Mouse (Mus musculus): ENCODE measurements around the gene Gm49450.

Gene Gm49450

DNA sequence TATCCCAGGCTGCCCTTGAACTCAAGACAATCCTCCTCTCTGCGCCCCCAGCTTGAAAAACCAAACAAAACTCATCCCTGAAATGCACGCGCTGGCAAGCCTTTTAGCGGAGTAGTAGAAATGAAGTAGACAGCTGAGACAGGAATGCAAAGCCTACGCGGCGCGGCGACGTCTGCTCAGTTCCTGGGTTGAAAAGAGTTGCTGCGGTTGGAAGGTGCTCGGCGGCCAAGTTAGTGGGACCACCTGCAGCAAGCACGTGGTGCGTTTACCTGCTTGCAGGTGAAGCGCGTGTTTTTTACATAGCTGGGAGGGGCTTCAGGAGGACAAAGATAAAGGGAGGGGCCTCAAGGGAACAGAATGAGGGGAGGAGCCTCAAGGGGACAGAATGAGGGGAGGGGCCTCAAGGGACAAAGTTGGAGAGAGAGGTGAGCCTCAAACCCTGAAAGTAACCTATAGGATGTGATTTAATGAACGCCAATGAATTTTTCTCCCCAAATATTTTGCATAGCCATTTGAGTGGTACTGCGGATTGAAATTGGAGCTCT is 62.1 kb downstream of the Gm49450 start:
- no peak for DNase-seq (ENCODE audit: low spot score)

DNA sequence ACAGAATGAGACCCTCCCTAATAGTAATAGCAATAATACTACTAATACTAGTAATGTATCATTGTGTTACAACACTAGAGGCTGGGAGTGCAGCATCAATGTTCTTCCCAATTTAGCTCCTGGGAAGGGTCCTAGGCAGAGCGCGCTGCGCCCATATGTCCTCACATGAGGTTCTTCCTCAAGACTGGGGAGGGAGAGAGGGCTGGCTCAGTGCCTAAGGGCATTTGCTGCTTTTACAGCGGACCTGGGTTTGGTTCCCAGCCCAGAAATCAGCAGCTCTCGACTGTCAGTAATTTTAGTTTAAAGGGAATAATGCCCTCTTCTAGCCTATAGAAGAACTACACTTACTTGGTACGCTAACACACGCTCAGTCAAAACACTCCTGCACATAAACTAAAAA is 65.8 kb downstream of the Gm49450 start:
- no peak for DNase-seq (ENCODE audit: low spot score)

DNA sequence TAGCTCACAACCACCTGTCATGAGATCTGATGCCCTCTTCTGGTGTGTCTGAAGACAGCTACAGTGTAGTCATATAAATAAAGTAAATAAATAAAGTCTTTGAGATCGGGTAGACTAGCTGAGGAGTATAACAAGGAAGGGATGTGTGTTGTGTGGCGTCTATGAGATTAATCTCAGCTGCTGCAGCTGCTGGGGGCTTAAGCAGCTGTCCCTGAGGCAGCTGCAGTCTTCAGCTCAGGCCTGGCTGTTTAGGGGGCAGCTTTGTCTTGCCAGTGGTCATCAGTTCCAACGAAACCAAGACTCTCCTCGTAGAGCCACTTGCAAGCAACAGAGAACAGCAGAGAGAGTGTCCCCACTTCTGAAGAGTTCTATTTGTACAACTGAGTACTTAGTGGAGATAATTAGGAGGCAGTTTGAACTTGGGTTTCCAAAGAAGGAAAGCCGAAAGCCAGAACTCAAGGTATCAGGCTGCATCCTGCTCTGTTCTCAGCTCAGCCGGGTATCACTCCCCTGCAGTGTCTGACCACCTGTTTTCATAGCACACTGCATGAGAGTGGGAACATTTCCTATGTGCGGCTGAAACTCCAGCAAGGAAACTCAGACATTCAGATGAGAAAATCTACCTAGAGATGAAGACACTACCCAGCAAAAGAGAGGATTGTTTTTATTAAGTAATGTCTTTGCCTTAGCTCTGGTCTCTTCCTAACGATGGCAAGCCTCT is 66.5 kb downstream of the Gm49450 start:
- DNase-seq (ENCODE audit: low spot score): no peak

DNA sequence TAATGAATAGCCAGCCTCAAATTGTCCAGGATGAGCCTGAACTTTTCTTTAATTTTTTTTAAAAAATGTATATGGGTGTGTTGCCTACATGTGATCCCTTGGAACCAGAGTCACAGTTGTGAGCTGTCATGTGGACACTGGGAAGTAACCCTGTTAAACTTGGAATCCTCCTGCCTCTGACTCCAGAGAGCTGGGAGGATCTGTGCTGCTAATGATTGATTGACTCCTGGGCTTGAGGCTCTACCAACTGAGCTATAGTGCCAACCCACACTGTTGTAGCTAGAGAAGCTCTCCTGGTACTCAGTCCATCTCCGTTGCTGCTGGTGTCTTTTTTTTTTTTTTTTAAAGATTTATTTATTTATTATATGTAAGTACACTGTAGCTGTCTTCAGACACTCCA is 69.2 kb downstream of the Gm49450 start:
- DNase-seq (ENCODE audit: low spot score): no peak

DNA sequence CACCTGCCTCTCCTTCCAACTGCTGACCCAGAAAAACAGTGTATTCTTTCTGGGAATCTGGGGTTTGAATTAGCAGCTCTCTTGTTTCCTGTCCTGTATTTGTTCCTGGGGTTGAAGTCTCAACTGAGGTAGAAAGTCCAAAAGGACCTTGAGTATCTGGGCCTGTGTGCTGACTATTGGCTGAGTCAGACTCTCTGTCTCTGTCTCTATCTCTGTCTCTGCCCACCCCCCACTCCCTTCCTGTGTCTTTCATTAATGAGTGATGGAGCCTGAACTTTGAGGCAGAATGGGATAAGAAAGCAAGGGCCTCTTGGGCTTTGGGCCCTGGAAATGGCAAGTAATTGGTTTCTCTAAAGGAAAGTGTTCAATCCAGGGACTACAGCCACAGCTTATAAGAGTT is 69.7 kb downstream of the Gm49450 start:
- no peak for DNase-seq (ENCODE audit: low spot score)

Data from layer of hippocampus, adult 11-12 months (tissue).